Mouse (Mus musculus): ENCODE measurements around the gene Capza2. TPM values are rescaled to one million over a fixed set of nuclear protein-coding genes. Genes with fewer than 3 reads are reported as not detected.

The Capza2 gene
- polyA plus RNA-seq (2015; fragmentation: Nextera tagmentation; extraction: Ambion mirVana): 161 and 167 TPM in 2 replicates

- Histone ChIP-seq H3K9me3 (ENCODE audit: control insufficient read depth, low read length) (no peaks in the 10 kb centered on the region), H3K4me2 (replicated peaks; ENCODE audit: low read depth) (peak within 1 kb of the TSS; percentile 32; the same call in 1 of the 2 replicates), H3K27me3 (ENCODE audit: control insufficient read depth, insufficient read depth, low read length) (no peaks in the 10 kb centered on the region), H3K36me3 (ENCODE audit: control insufficient read depth, insufficient read depth, low read length) (no peaks in the 10 kb centered on the region), H3K9ac (ENCODE audit: low read length) (peak within 1 kb of the TSS; percentile 96), H3K4me1 (replicated peaks; ENCODE audit: control insufficient read depth, insufficient read depth) (0 out of 2 replicates have a peak, but pooled peaks cover 2% of the 10 kb centered on the region), H3K27ac (replicated peaks) (peak within 1 kb of the TSS; percentile 99), H3K4me3 (ENCODE audit: low read depth, low read length) (peak within 1 kb of the TSS; percentile 93)
- 65% methylated on average over 7 of the region's 7 CpGs for WGBS
- no peak for ATAC-seq (ENCODE audit: low FRiP score, low TSS enrichment)
- DNase-seq (ENCODE audit: low spot score): no peak
- TF ChIP-seq EP300 (optimal IDR thresholded peaks at IDR 0.05): no peak
- TF ChIP-seq CTCF (IDR thresholded peaks at IDR 0.05; ENCODE audit: low read depth): no peak
These were observed at the start of gene Capza2 for GRCm38 (mm10) chr6:17635615-17636284. Capza2 (plus strand) TSS chr6:17636234.

- DNase-seq (ENCODE audit: low spot score) (peak; percentile 80), ATAC-seq (ENCODE audit: low FRiP score, low TSS enrichment) (peak; percentile 80)
- Histone ChIP-seq H3K4me2 (replicated peaks; ENCODE audit: low read depth) (no peak overlapping the region), H3K27me3 (ENCODE audit: control insufficient read depth, insufficient read depth, low read length) (no peaks in the 10 kb centered on the region), H3K36me3 (ENCODE audit: control insufficient read depth, insufficient read depth, low read length) (no peaks in the 10 kb centered on the region), H3K9ac (ENCODE audit: low read length) (no peak overlapping the region), H3K4me1 (replicated peaks; ENCODE audit: control insufficient read depth, insufficient read depth) (no peaks in the 10 kb centered on the region), H3K27ac (replicated peaks) (no peak overlapping the region), H3K9me3 (ENCODE audit: control insufficient read depth, low read length) (no peaks in the 10 kb centered on the region), H3K4me3 (ENCODE audit: low read depth, low read length) (no peak overlapping the region)
- 21% methylated on average over 16 of the region's 16 CpGs for WGBS
- TF ChIP-seq CTCF (IDR thresholded peaks at IDR 0.05; ENCODE audit: low read depth) (peak; percentile 96), EP300 (optimal IDR thresholded peaks at IDR 0.05) (no peak)
These were observed 46.7 kb upstream of the Capza2 start for GRCm38 (mm10) chr6:17589049-17589952.

GRCm38 (mm10) chr6:17589953-17590627, 45.9 kb upstream of the Capza2 start:
- no peak overlapping the region for H3K4me3 ChIP-seq (ENCODE audit: low read depth, low read length)
- no peaks in the 10 kb centered on the region for H3K27me3 ChIP-seq (ENCODE audit: control insufficient read depth, insufficient read depth, low read length)
- WGBS: 37% methylated on average over 8 of the region's 8 CpGs
- H3K9ac ChIP-seq (ENCODE audit: low read length): no peak overlapping the region
- H3K4me2 ChIP-seq (replicated peaks; ENCODE audit: low read depth): no peak overlapping the region
- no peak overlapping the region for H3K27ac ChIP-seq (replicated peaks)
- no peaks in the 10 kb centered on the region for H3K9me3 ChIP-seq (ENCODE audit: control insufficient read depth, low read length)
- no peaks in the 10 kb centered on the region for H3K36me3 ChIP-seq (ENCODE audit: control insufficient read depth, insufficient read depth, low read length)
- no peak for DNase-seq (ENCODE audit: low spot score)
- H3K4me1 ChIP-seq (replicated peaks; ENCODE audit: control insufficient read depth, insufficient read depth): no peaks in the 10 kb centered on the region
- no peak for TF ChIP-seq CTCF (IDR thresholded peaks at IDR 0.05; ENCODE audit: low read depth)
- no peak for TF ChIP-seq EP300 (optimal IDR thresholded peaks at IDR 0.05)
- no peak for ATAC-seq (ENCODE audit: low FRiP score, low TSS enrichment)

- Histone ChIP-seq H3K4me1 (replicated peaks; ENCODE audit: control insufficient read depth, insufficient read depth) (no peaks in the 10 kb centered on the region), H3K27ac (replicated peaks) (no peak overlapping the region), H3K9ac (ENCODE audit: low read length) (no peak overlapping the region), H3K9me3 (ENCODE audit: control insufficient read depth, low read length) (no peaks in the 10 kb centered on the region), H3K4me3 (ENCODE audit: low read depth, low read length) (no peak overlapping the region), H3K4me2 (replicated peaks; ENCODE audit: low read depth) (no peak overlapping the region), H3K27me3 (ENCODE audit: control insufficient read depth, insufficient read depth, low read length) (no peaks in the 10 kb centered on the region), H3K36me3 (ENCODE audit: control insufficient read depth, insufficient read depth, low read length) (no peaks in the 10 kb centered on the region)
- no peak for TF ChIP-seq EP300 (optimal IDR thresholded peaks at IDR 0.05)
- ATAC-seq (ENCODE audit: low FRiP score, low TSS enrichment) (peak; percentile 89), DNase-seq (ENCODE audit: low spot score) (no peak)
- WGBS: 71% methylated on average over 2 of the region's 2 CpGs
These were observed 42.1 kb upstream of the Capza2 start for GRCm38 (mm10) chr6:17593971-17594370.

GRCm38 (mm10) chr6:17595712-17596462, 40.1 kb upstream of the Capza2 start:
- 46% methylated on average over 11 of the region's 11 CpGs for WGBS
- Histone ChIP-seq H3K4me3 (ENCODE audit: low read depth, low read length) (no peak overlapping the region), H3K4me2 (replicated peaks; ENCODE audit: low read depth) (no peak overlapping the region), H3K36me3 (ENCODE audit: control insufficient read depth, insufficient read depth, low read length) (no peaks in the 10 kb centered on the region), H3K27ac (replicated peaks) (no peak overlapping the region), H3K9ac (ENCODE audit: low read length) (no peak overlapping the region), H3K4me1 (replicated peaks; ENCODE audit: control insufficient read depth, insufficient read depth) (no peaks in the 10 kb centered on the region), H3K27me3 (ENCODE audit: control insufficient read depth, insufficient read depth, low read length) (no peaks in the 10 kb centered on the region), H3K9me3 (ENCODE audit: control insufficient read depth, low read length) (no peaks in the 10 kb centered on the region)
- peak; percentile 68 for ATAC-seq (ENCODE audit: low FRiP score, low TSS enrichment)
- peak; percentile 60 for DNase-seq (ENCODE audit: low spot score)
- TF ChIP-seq EP300 (optimal IDR thresholded peaks at IDR 0.05) (no peak), CTCF (IDR thresholded peaks at IDR 0.05; ENCODE audit: low read depth) (no peak)
